Mouse (Mus musculus): ENCODE measurements around the gene Zc2hc1b.

The Zc2hc1b gene

GRCm38 (mm10) chr10:13172798-13173221 lies 5.0 kb downstream of the Zc2hc1b start:
- no peak for DNase-seq (ENCODE audit: low read depth, low spot score)

GRCm38 (mm10) chr10:13171461-13171860 lies 6.4 kb downstream of the Zc2hc1b start:
- no peak for DNase-seq (ENCODE audit: low read depth, low spot score)

GRCm38 (mm10) chr10:13170739-13171448 lies 6.9 kb downstream of the Zc2hc1b start:
- no peak for DNase-seq (ENCODE audit: low read depth, low spot score)

- DNase-seq (ENCODE audit: low read depth, low spot score) = no peak
Observed at GRCm38 (mm10) chr10:13168461-13168860, 9.4 kb downstream of the Zc2hc1b start.

- DNase-seq (ENCODE audit: low read depth, low spot score) = no peak
Observed at GRCm38 (mm10) chr10:13162031-13162430, 15.8 kb downstream of the Zc2hc1b start.

- DNase-seq (ENCODE audit: low read depth, low spot score) = no peak
Observed at GRCm38 (mm10) chr10:13160913-13161312, 16.9 kb downstream of the Zc2hc1b start.

GRCm38 (mm10) chr10:13155377-13155776 lies 22.4 kb downstream of the Zc2hc1b start:
- no peak for DNase-seq (ENCODE audit: low read depth, low spot score)

GRCm38 (mm10) chr10:13152811-13153364 lies 24.9 kb downstream of the Zc2hc1b start:
- DNase-seq (ENCODE audit: low read depth, low spot score) = no peak

- no peak for DNase-seq (ENCODE audit: low read depth, low spot score)
Observed at GRCm38 (mm10) chr10:13151353-13151752, 26.5 kb downstream of the Zc2hc1b start.

- no peak for DNase-seq (ENCODE audit: low read depth, low spot score)
Observed at GRCm38 (mm10) chr10:13150435-13150834, 27.4 kb downstream of the Zc2hc1b start.

GRCm38 (mm10) chr10:13140434-13140833 lies 37.4 kb downstream of the Zc2hc1b start:
- no peak for DNase-seq (ENCODE audit: low read depth, low spot score)

GRCm38 (mm10) chr10:13137906-13138305 lies 39.9 kb downstream of the Zc2hc1b start:
- no peak for DNase-seq (ENCODE audit: low read depth, low spot score)

GRCm38 (mm10) chr10:13135751-13136150 lies 42.1 kb downstream of the Zc2hc1b start:
- no peak for DNase-seq (ENCODE audit: low read depth, low spot score)

GRCm38 (mm10) chr10:13135276-13135675 lies 42.5 kb downstream of the Zc2hc1b start:
- no peak for DNase-seq (ENCODE audit: low read depth, low spot score)

- no peak for DNase-seq (ENCODE audit: low read depth, low spot score)
Observed at GRCm38 (mm10) chr10:13133850-13134249, 44.0 kb downstream of the Zc2hc1b start.

GRCm38 (mm10) chr10:13127946-13128345 lies 49.9 kb downstream of the Zc2hc1b start:
- DNase-seq (ENCODE audit: low read depth, low spot score) = no peak

- peak; percentile 61 for DNase-seq (ENCODE audit: low read depth, low spot score)
Observed at GRCm38 (mm10) chr10:13127335-13127734, 50.5 kb downstream of the Zc2hc1b start.

GRCm38 (mm10) chr10:13125811-13126210 lies 52.0 kb downstream of the Zc2hc1b start:
- no peak for DNase-seq (ENCODE audit: low read depth, low spot score)

GRCm38 (mm10) chr10:13119300-13119699 lies 58.5 kb downstream of the Zc2hc1b start:
- no peak for DNase-seq (ENCODE audit: low read depth, low spot score)

- DNase-seq (ENCODE audit: low read depth, low spot score) = no peak
Observed at GRCm38 (mm10) chr10:13118770-13119102, 59.1 kb downstream of the Zc2hc1b start.

- no peak for DNase-seq (ENCODE audit: low read depth, low spot score)
Observed at GRCm38 (mm10) chr10:13118024-13118769, 59.6 kb downstream of the Zc2hc1b start.

GRCm38 (mm10) chr10:13116706-13117665 lies 60.8 kb downstream of the Zc2hc1b start:
- peak; percentile 82 for DNase-seq (ENCODE audit: low read depth, low spot score)

Data from R1 (cell line).